Mouse (Mus musculus) heart, adult 8-10 months (tissue): Measurements from ENCODE around the gene Rpl38. TPM values are rescaled to one million over a fixed set of nuclear protein-coding genes. Genes with fewer than 3 reads are reported as not detected.

Experiments
- DNase-seq: peaks from one replicate; pipeline ENCODE4 v3.0.0; 2022; ENCODE audit warnings: low spot score
- total RNA-seq, 4 experiments: library from RNA; stranded (reverse); gene quantifications; 2 replicates each; pipeline ENCODE4 v1.2.4; 2022

Gene Rpl38
- total RNA-seq, 4 experiments from 2014 or later, result 505 to 715 (median 618) TPM

GRCm38 (mm10) chr11:114702996-114703361 lies 34.7 kb downstream of the Rpl38 start:
- no peak for DNase-seq

- DNase-seq, result no peak
Measured at GRCm38 (mm10) chr11:114704071-114704913, 36.0 kb downstream of the Rpl38 start.

GRCm38 (mm10) chr11:114706358-114706757 lies 38.0 kb downstream of the Rpl38 start:
- no peak for DNase-seq

GRCm38 (mm10) chr11:114711393-114711792 lies 43.1 kb downstream of the Rpl38 start:
- no peak for DNase-seq

GRCm38 (mm10) chr11:114711861-114712260 lies 43.5 kb downstream of the Rpl38 start:
- DNase-seq, result no peak

- DNase-seq, result no peak
Measured at GRCm38 (mm10) chr11:114714526-114714925, 46.2 kb downstream of the Rpl38 start.

GRCm38 (mm10) chr11:114715531-114715930 lies 47.2 kb downstream of the Rpl38 start:
- peak; percentile 67 for DNase-seq

GRCm38 (mm10) chr11:114720535-114720934 lies 52.2 kb downstream of the Rpl38 start:
- no peak for DNase-seq

Other genes starting within 250 kb of the Rpl38 start
- 1 to 10 TPM; 3.0 to 4.6 (median 3.4) TPM for gene Ttyh2, start 6.9 kb downstream of the Rpl38 start, total RNA-seq
- under 1 TPM in 1 of 4 experiments, not detected in 3; 0.47 TPM for gene Dnaic2, start 58.9 kb downstream of the Rpl38 start, total RNA-seq
- gene Kif19a, start 96.9 kb downstream of the Rpl38 start, total RNA-seq, result under 1 TPM; 0.25 to 0.80 (median 0.42) TPM
- gene Btbd17, start 127.4 kb downstream of the Rpl38 start, total RNA-seq, result not detected
- not detected for gene Gpr142, start 130.4 kb downstream of the Rpl38 start, total RNA-seq
- 1 to 10 TPM; 7.3 to 9.6 (median 9.1) TPM for gene Gprc5c, start 182.6 kb downstream of the Rpl38 start, total RNA-seq
- 1 to 10 TPM in 1 of 4 experiments, under 1 TPM in 3; 0.38 to 1.6 (median 0.86) TPM for gene Cd300a, start 221.5 kb downstream of the Rpl38 start, total RNA-seq